In the genomic region with DNA sequence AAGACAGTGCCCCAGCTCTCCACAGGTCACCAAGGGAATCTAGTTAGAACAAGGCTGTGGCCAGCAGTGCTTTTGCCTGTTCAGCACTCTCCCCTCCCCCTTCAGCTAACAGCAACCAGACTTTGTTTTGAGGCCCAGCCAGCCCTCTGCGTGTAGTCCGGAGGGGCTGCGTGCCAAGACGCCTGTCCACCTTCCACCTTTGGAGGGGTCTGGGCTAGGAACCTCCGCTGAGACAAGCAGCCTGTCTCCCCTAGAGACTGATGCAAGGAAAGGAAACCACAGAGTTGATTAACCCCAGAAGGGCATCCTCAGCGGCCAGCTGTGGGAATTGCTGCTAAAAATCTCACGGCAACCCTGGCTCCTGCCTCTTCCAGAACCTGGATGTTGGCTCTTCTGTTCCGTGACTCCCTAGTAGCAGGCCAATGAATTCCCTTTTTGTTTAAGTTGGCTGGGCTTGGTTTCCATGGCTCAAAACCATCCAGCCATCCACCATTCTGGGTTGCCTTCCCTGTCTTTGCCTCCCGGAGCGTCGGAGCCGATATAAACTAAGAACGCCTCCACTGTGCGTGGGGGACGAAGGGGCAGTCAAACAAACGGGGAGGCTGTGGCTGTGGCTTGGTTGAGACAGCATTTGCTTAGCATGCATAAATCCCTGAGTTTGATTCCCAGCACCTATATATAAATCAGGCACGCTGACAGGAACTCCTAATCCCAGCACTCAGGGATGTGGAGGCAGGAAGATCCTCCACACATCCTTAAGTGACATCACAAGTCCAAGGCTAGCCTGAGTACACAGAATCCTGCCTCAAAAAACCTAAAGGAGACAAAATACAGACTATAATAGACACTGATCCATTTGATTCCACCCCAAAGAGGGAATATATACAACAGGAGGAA, we compare ENCODE assay signal across 8 mouse cellular contexts. TPM values are rescaled to one million over a fixed set of nuclear protein-coding genes. Genes with fewer than 3 reads are reported as not detected.
DNase-seq lines count a peak whose midpoint lies in the region; ATAC-seq lines count a peak whose summit lies in the region.

No protein-coding gene starts in this region.

- no peaks in the 10 kb centered on the region for H3K27me3 ChIP-seq in embryonic facial prominence, embryonic 15.5 days
- H3K27me3 ChIP-seq in hindbrain, embryonic 15.5 days = no peaks in the 10 kb centered on the region
- H3K27me3 ChIP-seq in neural tube, embryonic 11.5 days (ENCODE audit: control insufficient read depth, insufficient read depth, low read length) = no peaks in the 10 kb centered on the region

- H3K4me2 ChIP-seq in embryonic facial prominence, embryonic 15.5 days (replicated peaks) = peak overlapping the region; percentile 10
- peak overlapping the region; percentile 32 for H3K4me2 ChIP-seq in hindbrain, embryonic 15.5 days
- H3K4me2 ChIP-seq in neural tube, embryonic 11.5 days (ENCODE audit: low read depth) = no peak overlapping the region

- H3K4me1 ChIP-seq in embryonic facial prominence, embryonic 15.5 days = peaks cover 56% of the 10 kb centered on the region
- H3K4me1 ChIP-seq in hindbrain, embryonic 15.5 days (replicated peaks) = peaks cover 30% of the 10 kb centered on the region
- peaks cover 20% of the 10 kb centered on the region for H3K4me1 ChIP-seq in neural tube, embryonic 11.5 days (ENCODE audit: control insufficient read depth, insufficient read depth, low read length)

- peak; percentile 93 for DNase-seq in heart, adult 11 months
- no peak for DNase-seq in heart, adult 8-10 months (ENCODE audit: low spot score)
- DNase-seq in 3T3-L1 (ENCODE audit: low read depth, low spot score) = peak; percentile 76
- DNase-seq in neural tube, embryonic 11.5 days (ENCODE audit: low spot score) = peak; percentile 58
- DNase-seq in c-Kit-positive CD71-positive TER-119-positive erythroid progenitor cells, embryonic 14.5 days (ENCODE audit: low spot score) = no peak
- DNase-seq in adrenal gland, postnatal 36 days = no peak

- H3K36me3 ChIP-seq in embryonic facial prominence, embryonic 15.5 days = no peaks in the 10 kb centered on the region
- no peaks in the 10 kb centered on the region for H3K36me3 ChIP-seq in hindbrain, embryonic 15.5 days
- H3K36me3 ChIP-seq in neural tube, embryonic 11.5 days (ENCODE audit: control insufficient read depth, insufficient read depth, low read length) = no peaks in the 10 kb centered on the region

- 33% methylated on average over 17 of the region's 17 CpGs for WGBS in embryonic facial prominence, embryonic 15.5 days
- 23% methylated on average over 17 of the region's 17 CpGs for WGBS in hindbrain, embryonic 15.5 days
- WGBS in neural tube, embryonic 11.5 days = 47% methylated on average over 17 of the region's 17 CpGs

- no peak overlapping the region for H3K9ac ChIP-seq in embryonic facial prominence, embryonic 15.5 days
- no peak overlapping the region for H3K9ac ChIP-seq in hindbrain, embryonic 15.5 days
- peak overlapping the region; percentile 47 for H3K9ac ChIP-seq in neural tube, embryonic 11.5 days (ENCODE audit: low read length)

- no peaks in the 10 kb centered on the region for H3K9me3 ChIP-seq in embryonic facial prominence, embryonic 15.5 days (replicated peaks)
- no peaks in the 10 kb centered on the region for H3K9me3 ChIP-seq in hindbrain, embryonic 15.5 days
- H3K9me3 ChIP-seq in neural tube, embryonic 11.5 days (ENCODE audit: control insufficient read depth, low read length) = no peaks in the 10 kb centered on the region

- no peak overlapping the region for H3K4me3 ChIP-seq in embryonic facial prominence, embryonic 15.5 days (replicated peaks)
- H3K4me3 ChIP-seq in hindbrain, embryonic 15.5 days = no peak overlapping the region
- H3K4me3 ChIP-seq in neural tube, embryonic 11.5 days (ENCODE audit: low read depth, low read length) = no peak overlapping the region

- peak overlapping the region; percentile 92 for H3K27ac ChIP-seq in embryonic facial prominence, embryonic 15.5 days (replicated peaks)
- peak overlapping the region; percentile 76 for H3K27ac ChIP-seq in hindbrain, embryonic 15.5 days (replicated peaks)
- H3K27ac ChIP-seq in neural tube, embryonic 11.5 days (ENCODE audit: low read depth, low read length) = peak overlapping the region; percentile 70

- ATAC-seq in embryonic facial prominence, embryonic 15.5 days (ENCODE audit: insufficient number of reproducible peaks, low FRiP score, low TSS enrichment, low read depth) = peak; percentile 65
- ATAC-seq in hindbrain, embryonic 15.5 days (ENCODE audit: low FRiP score, low read depth) = peak; percentile 88
- ATAC-seq in neural tube, embryonic 11.5 days (ENCODE audit: insufficient read depth, low FRiP score, low TSS enrichment) = 0 out of 2 replicates have a peak, but pooled peaks have one; percentile 53

RNA-seq across cellular contexts. Expression of gene Foxk1, which starts 14.3 kb away (rescaled TPM):
- 10 to 100 TPM; 11.8 to 16.0 (median 14.2) TPM for total RNA-seq in heart, adult 8-10 months (2022)
- 6.5 and 6.6 TPM in 2 replicates for polyA plus RNA-seq in embryonic facial prominence, embryonic 15.5 days (2015; fragmentation: Nextera tagmentation; extraction: Ambion mirVana)
- 6.1 and 6.6 TPM in 2 replicates for polyA plus RNA-seq in hindbrain, embryonic 15.5 days (2015; fragmentation: Nextera tagmentation; extraction: Ambion mirVana)
- 3.9 and 4.7 TPM in 2 replicates for polyA plus RNA-seq in neural tube, embryonic 11.5 days (2014; fragmentation: Nextera tagmentation; extraction: Ambion mirVana)
- 10 to 100 TPM; 21.3 to 22.3 TPM for total RNA-seq in adrenal gland, postnatal 36 days (2021)

Comparison
In these comparisons a context has a peak if more than half of its experiments do, and no peak if none do; other contexts are left out.
1. DNase-seq: peak in heart, adult 11 months (single experiment), 3T3-L1 (single experiment) and neural tube, embryonic 11.5 days (single experiment); none in heart, adult 8-10 months (single experiment), c-Kit-positive CD71-positive TER-119-positive erythroid progenitor cells, embryonic 14.5 days (single experiment) and adrenal gland, postnatal 36 days (0 of 2).
2. Peak in every context shown above with its lines, with median percentiles within 50 percentile points of each other: ATAC-seq and H3K27ac ChIP-seq.